Mouse (Mus musculus) small intestine, adult 2 months (tissue): ENCODE results near the gene Gm20696.

Experiments
- CTCF ChIP-seq: fragments of 200-500 bp; IDR thresholded peaks from 2 replicates; pipeline ENCODE4 v1.5.1; 2012; ENCODE audit warnings: low read depth, mild to moderate bottlenecking, control low read depth, inconsistent platforms, low read length, moderate library complexity, mixed read lengths; ENCODE audit not compliant: insufficient replicate concordance, insufficient read length; ENCODE audit errors: extremely low read depth
- POLR2A ChIP-seq: fragments of 200-500 bp; IDR thresholded peaks from 2 replicates; pipeline ENCODE4 v1.6.1; 2012; ENCODE audit warnings: low read depth, mild to moderate bottlenecking, control low read depth, inconsistent platforms, low read length, moderate library complexity

GRCm38 (mm10) chr6:99261737-99262130 is 404.9 kb downstream of the Gm20696 start:
- TF ChIP-seq CTCF: no peak
- TF ChIP-seq POLR2A: no peak
